Mouse (Mus musculus) layer of hippocampus, adult 11-12 months (tissue): ENCODE measurements at regions not wholly inside any gene's neighbourhood (a gene's known extent, or its start where the extent isn't known, plus 50 kb on each side); places are given as distances from the start of the nearest gene placed in this dataset.

ENCODE experiments used
- DNase-seq: peaks from one replicate; pipeline ENCODE4 v3.0.0; 2022; ENCODE audit warnings: low spot score

DNA sequence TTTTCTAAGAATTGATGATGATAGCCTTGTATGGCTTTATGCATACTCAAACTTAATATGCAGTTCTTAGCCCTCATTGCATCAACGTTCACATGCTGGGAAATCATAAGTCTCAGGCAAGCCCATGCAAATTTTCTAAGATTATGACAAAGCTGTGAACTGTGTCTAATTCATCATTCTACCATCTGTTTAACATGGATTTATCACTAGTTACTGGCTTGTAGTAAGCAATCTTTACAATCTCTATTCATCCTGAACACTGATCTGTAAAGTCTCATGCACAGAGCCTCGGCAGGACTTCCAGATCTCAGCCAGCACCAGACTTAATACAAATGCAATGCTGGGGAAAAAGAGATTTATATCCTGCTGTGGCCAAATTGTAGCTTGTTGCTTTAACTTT is 6702.1 kb downstream of the 9330182O14Rik start:
- no peak for DNase-seq

DNA sequence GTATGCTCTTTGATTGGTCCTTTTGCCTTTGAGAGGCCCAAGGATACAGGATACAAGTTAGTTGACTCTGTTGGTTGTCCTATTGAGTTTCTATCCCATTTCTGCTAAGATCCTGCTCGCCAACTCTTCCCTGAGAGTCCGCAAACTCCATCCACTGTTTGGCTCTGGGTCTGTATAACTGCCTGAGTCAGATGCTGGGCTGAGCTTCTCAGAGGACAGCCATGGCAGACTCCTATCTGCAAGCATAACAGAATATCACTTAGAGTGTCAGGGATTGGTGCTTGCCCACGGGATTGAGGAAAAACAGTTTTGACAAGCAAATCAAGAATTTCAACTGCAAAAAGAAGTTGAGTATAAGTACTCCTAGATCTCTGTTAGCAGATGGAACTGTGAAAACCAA is 6703.9 kb downstream of the 9330182O14Rik start:
- DNase-seq = no peak

DNA sequence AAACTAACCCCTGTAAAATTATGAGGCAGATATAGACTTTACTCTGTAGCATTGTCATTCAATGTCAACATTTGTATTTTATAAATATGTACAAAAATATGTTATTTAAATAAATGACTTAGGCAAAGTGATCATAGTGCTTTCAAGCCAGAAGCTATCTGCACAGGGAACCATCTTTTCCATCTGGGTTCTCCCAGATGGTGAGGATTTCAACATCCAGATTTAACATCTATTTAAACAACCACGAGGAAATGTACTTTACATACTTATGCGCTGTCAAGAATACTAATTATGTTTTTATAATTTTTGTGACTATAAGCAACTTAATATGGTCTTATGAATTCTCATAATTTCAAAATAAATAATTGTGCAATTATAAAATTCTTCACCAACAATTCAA is 6715.4 kb downstream of the 9330182O14Rik start:
- peak; percentile 6 for DNase-seq
